Mouse (Mus musculus): ENCODE measurements around the gene Zfp385c.
"Not testable (repeated sequence)": the region's sequence is repeated elsewhere in the genome, so short reads cannot be mapped to it uniquely, and the experiment has no call there.

Gene Zfp385c

DNA sequence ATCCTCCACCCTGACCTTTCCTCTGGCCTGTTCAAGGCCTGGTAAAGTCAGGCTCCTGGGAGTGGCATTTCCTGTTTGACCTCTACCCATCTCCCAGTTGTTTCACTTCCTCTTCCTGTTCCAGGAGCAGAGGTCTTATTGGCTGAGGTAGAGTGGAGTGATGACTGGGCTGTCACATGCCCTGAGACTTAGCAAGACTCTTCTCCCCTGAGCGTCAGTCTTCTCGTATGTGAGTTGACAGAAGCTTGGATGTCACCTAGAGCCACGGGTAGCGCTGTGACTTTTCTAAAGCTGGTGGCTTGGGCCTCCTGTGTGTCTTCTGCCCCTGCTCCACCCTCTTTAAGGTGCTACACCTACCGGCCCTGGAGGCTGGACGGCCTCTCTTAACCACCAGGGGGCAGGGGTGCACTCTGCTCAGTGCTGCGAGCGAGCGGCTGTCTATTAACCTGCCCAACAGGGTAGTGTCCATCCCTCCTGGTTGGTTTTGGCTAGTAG, 65.5 kb downstream of the Zfp385c start:
- DNase-seq (ENCODE audit: low spot score in 2 of 2): peak; percentile 59 to 65

DNA sequence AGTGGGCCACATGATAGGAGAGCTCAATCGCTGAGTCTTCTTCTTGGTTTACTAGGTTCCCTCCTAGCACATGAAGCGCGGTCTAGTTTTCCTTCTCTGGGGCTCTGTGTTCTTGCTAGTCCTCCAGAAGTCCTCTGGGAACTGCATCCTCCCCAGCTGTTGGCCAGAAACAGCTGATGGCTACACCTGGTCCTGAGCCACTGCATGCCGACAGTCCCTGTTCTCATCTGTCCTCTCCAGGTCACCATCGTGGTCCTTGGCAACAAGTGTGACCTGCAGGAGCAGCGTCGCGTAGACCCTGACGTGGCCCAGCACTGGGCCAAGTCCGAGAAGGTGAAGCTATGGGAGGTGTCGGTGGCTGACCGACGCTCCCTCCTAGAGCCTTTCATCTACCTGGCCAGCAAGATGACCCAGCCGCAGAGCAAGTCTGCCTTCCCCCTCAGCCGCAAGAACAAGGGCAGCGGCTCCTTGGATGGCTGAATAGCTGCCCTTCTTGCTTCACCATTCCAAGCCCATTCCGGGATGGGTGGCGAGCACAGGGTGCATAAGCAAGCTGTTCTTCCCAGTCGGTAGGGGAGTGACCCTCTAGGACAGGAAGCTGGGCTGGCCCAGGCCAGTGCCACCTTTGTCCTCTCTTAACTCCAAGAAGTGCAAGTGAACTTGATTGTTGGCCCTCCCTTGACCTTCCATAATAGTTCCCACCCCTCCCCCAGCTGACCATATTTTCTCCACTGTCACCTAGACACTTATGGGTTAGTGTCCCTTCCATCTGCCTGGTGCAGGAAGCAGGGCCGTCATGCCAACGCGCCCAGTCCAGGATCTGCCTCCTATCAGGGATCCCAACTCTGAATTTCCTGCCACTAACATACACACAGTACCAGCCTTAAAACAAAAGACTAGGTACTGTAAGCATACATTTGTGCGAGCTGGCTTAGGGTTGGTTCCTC, 66.2 kb downstream of the Zfp385c start:
- DNase-seq (ENCODE audit: low spot score in 2 of 2): no peak

DNA sequence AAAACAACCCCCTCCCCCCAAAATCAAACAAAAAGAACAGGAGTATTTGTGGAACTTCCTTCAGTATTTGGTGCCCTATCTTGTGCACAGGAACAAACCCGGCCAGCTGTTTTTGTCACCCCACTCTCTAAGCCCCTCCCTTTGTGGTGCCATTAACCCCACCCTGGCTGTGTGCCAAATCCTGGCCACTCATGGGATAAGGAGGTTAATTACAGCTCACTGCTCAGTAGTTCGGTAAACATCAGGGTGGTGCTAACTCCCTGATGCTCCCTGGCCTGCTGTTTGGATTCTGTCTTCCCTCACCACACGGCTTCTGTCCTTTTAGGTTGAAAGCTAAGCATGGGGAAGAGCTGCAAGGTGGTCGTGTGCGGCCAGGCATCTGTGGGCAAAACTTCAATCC, 68.4 kb downstream of the Zfp385c start:
- no peak for DNase-seq (ENCODE audit: low spot score in 2 of 2)

DNA sequence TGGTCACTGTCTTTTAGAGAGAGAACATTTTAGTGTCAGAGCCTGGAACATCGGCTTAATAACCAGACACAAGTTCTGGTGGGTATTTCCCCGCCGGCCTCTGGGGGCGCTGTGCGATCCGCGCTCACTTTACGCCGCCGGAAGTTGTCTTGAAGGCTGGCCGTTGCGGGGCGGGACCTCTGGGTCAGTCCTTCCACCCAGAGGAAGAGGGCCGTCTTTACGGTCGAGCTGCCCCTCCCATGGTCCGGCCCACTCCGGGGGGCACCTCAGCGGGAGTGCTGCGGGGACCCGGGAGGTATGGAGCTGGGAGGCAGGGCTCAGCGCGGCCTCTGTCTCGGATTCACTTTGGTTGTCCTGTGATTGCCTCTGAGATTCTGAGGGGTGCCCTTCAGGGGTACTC, 69.5 kb downstream of the Zfp385c start:
- DNase-seq (ENCODE audit: low spot score in 2 of 2): peak; percentile 97

DNA sequence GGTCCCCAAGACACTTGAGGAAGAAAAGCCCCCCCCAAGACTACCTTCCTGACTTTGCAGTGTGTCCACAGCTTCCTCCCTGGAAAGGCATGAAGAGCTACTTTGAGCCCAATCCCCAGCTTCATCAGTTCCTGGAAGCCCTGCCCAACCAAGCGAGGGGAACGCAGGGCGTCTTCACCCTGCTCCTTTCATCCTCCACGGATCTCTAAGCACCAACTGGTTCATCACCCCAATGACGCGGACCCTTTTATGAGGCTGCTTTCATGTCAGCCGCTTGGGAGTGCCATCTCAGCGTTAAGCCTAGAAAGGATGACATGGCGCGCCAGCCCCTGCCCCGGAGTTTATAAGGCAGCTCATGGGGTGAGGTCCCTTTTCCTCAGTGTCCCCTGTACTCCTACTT, 72.3 kb downstream of the Zfp385c start, which contains the start of gene Dnajc7:
TSS of gene Dnajc7 (minus strand) at position 187 of the 400 bp plus-strand sequence.
- DNase-seq (ENCODE audit: low spot score in 2 of 2): no peak

DNA sequence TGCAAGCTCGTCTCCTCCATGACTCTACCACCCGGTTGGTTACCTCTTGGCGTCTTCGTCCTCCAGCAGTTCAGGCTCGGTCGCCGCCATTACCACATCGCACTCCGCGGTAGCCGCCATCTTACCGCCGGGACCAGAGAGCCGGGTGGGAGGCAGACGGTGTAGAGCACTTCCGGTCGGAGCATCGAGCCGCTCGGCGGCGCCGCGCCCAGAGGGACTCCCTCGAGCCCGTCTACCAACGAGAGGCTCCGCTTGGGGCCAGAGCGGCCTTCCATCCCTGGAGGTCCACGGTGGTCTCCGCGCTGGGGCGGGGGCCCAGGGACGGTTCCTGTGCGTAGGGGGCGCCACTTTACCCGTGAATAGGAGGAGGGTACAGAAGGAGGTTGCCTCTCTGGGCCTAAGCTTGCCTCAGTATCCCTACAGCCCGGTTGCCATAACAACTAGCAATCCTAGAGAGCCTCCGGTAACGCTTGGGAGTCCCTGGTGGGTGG, 72.7 kb downstream of the Zfp385c start:
- DNase-seq (ENCODE audit: low spot score in 2 of 2): peak; percentile 98

DNA sequence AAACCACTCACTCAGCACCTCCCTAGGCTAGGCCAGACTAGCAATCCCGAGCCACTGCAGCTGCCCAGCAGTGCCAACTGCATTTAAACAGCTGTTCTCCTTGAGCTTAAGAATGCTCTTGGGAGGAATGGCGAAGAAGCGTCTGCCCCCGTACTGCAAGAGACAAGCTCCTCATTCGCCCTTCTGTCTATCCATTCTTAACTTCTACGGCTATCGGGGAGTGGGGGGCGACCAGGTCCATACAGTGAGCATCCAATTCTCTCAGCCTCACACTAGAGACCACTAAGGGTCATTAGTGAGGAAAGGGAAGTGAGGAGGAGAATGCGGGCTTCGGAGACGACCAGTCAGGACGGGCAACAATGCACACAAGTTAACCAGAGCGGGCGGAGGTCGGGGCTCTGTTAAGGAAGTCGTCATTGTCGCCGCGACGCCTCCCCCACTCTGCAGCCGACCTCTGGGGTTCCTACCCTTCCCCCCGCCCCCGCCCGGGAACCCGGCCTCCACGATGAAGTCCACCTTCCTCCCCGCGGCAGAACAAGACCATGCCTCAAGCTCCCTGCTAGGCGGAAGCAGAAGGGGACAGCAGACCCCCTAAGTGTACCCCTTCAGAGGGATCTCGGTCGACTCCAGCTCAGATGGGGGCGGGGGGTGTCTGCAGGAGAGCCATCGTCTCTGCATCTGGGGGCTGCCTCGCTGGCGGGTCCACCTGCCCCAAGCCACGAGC, 73.3 kb downstream of the Zfp385c start, which contains the start of gene Nkiras2:
TSS of gene Nkiras2 (plus strand) at position 484 of the 724 bp plus-strand sequence.
- no peak for DNase-seq (ENCODE audit: low spot score in 2 of 2)

DNA sequence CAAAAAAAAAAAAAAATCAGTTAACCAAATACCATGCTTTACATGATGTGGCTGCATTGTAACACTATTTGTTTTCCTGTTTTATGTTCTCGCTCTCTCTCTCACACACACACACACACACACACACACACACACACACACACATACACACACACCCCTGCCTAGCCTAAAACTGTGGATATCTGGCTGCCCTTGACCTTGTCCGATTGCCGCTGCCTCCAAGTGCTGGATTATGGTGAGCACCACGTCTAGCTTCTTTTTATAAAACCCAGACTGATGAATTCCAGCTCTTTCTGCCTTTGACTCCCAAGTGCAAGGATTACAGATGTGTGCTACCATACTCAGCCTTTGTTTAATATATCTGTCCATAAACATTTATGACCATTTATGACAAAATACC, 74.8 kb downstream of the Zfp385c start:
- DNase-seq (ENCODE audit: low spot score in 2 of 2): no peak

DNA sequence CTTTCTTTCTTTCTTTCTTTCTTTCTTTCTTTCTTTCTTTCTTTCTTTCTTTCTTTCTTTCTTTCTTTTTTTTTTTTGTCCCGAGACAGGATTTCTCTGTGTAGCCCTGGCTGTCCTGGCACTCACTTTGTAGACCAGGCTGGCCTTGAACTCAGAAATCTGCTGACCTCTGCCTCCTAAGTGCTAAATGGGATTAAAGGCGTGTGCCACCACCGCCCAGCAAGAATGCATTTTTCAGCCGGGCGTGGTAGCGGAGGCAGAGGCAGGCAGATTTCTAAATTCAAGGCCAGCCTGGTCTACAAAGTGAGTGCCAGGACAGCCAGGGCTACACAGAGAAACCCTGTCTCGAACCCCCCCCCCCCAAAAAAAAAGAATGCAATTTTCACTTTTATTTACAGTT, 75.4 kb downstream of the Zfp385c start:
- DNase-seq (ENCODE audit: low spot score in 2 of 2): not testable (repeated sequence)

DNA sequence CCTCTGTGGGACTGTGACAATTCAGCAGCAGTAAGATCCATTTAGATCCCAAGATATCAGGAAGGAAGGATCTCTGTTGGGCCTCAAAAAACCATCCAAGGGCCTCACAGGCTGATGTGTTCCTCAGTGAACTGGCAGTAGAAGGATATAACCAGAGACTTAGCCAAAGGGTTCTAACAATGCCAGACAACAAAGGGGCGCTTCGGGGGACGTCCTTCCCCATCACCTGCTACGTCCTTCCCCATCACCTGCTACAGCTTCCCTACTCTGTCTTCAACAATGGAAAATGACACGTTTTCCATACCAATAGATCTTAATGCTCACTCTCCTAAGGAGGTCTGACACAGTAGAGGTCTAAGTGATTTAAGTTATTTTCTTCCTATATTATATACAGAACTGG, 75.9 kb downstream of the Zfp385c start:
- DNase-seq (ENCODE audit: low spot score in 2 of 2): no peak

DNA sequence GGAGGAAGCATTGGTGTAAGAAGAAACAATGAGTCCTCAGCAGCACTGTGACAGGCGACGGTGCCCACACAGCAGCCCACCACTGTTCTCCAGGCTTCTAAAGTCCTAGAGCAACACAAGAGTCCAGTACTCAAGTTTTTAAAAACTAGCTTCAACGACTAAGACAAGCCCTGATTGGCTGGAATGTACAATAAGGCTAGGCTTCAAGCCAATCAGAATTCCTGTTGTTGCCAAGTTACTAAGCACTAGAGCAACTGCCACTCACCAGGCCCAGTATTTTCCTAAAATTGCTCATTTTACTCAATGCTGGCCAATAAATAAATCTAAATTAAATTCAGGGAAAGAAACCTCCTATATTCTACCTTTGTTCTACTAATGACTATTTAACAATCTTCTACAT, 79.0 kb downstream of the Zfp385c start:
- DNase-seq (ENCODE audit: low spot score in 2 of 2): no peak

DNA sequence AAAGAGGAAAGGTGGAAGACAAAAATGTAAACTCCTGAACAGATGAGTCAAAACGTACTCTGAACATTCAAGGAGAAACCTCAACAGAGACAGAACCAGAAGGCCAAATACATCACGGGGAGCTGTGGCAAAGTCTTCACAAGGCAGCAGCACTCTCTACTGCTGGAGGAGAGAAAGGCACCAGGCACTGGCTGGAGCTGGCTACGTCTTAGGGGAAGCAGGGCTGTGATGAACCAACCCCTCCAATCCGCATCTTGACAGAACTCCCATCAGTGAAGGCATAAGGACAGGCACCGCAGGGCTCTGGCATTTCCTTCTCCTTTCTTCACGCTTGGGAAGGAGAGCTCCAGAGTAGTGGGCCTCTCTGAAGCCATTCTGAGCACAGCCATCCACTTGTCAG, 80.6 kb downstream of the Zfp385c start:
- no peak for DNase-seq (ENCODE audit: low spot score in 2 of 2)

DNA sequence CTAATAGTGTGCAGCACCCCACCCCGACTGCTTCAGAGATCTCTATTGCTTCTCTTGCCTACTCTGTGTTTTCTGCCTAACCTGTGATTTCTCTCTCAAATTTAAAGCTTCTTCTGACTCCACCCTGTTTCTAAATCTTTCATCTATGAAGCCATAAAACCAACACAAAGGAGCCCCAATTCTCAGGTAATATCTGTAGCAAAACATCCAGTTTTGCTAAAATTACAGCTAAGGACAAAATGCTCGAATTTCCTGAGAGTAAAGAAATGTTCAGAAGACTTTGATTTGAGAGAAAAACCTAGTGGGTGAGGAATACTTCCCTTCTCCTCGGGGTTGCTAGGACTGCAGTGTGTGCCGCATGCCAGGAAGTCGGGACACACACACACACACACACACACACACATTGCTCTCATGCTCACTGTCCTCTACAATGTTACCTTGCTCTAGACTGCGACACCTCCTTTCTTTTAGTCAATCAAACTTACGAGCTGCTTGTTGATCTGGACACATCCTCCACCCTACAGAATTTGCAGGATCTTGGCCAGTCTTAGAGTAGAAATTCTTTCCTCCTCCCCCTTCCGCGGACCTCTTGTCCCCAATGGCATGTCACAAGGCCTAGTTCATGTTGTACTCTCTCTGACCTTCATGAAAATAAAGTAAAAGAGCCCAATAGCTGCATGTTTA, 82.1 kb downstream of the Zfp385c start:
- DNase-seq (ENCODE audit: low spot score in 2 of 2): no peak

DNA sequence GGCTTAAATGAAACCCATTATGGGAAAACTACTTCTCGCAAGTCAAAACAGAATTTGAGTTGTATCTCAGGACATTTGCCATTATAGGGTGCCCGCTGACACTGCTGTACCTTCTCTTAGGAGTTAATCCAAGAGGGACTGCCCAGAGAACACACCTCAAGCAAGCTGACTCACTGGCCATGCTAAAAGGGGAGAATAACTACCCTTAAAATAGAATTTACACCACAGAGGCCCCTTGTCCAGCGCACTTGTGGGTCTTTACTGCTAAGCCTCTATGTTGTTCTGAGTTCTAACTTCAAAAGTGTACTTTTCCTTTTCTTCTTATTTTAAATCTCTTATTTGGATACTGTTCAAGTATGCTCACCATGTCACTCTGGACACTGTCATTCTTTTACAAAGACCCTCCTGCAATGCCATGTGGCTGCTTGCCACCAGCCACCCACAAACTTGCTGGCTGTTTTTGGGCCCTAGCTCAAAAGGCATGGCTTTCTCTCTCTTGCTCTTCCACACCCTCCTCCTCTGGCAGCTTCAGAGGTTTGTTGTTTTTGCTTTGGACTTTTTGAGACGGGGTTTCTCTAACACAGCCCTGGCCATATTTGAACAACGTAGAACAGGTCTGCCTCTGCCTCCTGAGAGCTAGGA, 82.8 kb downstream of the Zfp385c start:
- no peak for DNase-seq (ENCODE audit: low spot score in 2 of 2)

DNA sequence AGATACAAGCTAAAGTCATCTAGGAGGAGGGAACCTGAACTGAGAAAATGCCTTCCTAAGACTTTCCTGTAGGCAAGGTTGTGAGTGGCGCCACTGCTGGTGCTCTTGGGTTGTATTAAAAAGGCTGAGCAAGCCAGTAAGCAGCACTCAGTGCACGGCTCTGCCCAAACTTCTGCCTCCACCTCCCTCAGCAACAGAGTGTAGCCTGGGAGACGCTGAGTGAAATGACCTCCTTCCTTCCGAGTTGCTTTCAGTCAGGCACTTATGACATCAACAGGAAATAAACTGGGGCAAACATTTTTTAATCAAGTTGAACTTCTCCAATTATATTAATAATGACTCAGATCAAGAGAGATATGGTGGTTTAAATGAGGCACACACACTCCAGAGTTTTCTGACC, 83.5 kb downstream of the Zfp385c start:
- DNase-seq (ENCODE audit: low spot score in 2 of 2): no peak

DNA sequence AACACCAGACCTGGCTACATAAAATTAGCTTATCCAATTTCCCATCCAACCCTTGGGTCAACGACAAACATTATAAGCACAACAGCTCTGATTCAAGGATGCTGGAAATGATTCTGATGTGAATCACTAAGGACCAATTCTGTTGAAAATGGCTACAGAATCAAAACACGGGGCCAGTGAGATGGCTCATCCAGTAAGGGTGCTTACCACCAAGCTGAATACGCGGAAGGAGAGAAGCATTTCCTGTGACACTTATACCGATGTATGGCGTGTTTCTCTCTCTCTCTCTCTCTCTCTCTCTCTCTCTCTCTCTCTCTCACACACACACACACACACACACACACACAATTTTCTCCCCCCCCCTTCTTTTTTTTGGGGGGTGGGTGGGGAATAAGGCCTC, 85.1 kb downstream of the Zfp385c start:
- no peak for DNase-seq (ENCODE audit: low spot score in 2 of 2)

DNA sequence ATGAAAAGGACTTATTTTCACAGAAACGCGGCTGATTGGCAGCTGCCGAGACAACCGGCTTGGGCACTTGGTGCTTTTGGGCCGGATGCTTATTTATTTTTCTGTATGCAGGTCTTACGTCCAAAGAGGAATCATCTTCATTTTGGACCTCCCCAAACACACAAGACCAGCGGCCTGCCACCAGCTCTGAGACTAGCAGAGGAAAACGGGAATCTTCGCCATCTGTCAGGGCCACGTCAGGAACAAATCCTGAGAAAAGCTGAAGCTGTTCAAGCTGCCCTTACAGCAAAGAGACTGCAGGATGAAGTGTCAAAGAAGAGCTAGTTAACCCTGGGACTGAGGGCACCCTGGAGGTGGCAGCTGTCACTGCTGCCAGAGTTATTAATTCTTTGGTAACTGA, 86.8 kb downstream of the Zfp385c start:
- DNase-seq (ENCODE audit: low spot score in 2 of 2): no peak

DNA sequence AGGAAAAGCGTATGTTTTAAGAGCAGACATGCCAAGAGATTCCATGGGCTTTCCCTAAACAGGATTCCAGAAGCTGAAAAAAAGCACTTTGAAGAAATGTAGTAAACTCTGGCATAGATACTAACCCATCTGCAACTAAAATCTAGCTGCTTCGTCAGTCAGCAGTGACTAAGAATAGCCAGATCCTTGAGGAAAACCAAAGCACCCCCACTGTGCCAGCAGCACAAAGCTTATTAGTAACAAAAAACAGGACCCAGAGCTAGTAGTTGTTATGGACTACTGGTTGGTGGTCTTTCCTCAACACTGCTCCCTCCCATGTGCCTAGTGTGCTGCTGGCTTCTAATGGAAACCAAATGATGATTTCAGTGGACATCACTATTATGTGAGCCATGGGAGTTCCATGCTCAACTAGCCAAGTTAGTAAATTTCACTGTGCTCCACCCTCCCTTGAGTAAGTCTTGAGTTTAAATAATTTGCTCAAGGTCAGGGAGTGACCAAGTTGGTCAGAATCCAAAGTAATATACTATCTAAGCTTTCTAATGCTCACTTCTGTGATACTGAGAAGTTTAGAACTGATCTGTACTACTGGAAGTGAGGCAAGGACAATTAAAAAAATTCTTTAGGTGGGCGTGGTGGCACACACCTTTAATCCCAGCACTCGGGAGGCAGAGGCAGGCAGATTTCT, 87.8 kb downstream of the Zfp385c start:
- DNase-seq (ENCODE audit: low spot score in 2 of 2): no peak

DNA sequence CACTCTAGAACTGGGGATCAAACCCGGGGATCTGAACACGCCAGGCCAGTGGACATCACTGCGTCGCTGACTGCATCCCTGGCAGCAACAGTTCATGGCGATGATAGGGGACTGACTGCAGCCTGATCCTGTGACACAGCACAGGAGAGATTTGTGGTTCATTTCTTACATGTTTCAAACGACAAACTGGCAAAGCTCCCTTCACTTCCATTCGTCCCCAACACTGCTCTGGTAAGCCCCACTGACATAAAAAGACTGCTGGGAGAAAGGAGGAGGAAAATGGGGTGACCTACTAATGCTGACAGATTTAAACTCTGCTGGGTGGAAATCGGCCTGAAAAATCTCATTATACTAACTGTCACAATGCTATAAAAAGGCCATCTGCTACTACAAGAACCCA, 88.4 kb downstream of the Zfp385c start:
- DNase-seq (ENCODE audit: low spot score in 2 of 2): no peak

DNA sequence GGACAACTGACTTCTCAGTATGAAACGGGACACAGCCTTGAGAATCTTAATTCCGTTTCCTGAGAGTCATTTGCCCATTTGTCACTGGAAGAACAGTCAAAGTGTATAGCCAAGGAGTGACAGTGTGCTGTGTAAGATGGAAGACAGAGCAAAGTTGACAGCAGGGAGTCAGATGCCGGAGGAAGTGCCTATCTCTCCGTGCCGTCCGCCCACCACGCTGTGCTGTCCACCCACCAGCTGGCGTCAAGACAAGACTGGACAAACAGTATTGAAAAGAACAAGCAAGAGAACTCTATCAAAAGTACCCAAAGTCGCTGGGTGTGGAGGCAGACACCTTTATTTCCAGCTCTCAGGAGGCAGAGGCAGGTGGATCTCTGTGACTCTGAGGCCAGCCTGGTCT, 89.1 kb downstream of the Zfp385c start:
- DNase-seq (ENCODE audit: low spot score in 2 of 2): no peak

DNA sequence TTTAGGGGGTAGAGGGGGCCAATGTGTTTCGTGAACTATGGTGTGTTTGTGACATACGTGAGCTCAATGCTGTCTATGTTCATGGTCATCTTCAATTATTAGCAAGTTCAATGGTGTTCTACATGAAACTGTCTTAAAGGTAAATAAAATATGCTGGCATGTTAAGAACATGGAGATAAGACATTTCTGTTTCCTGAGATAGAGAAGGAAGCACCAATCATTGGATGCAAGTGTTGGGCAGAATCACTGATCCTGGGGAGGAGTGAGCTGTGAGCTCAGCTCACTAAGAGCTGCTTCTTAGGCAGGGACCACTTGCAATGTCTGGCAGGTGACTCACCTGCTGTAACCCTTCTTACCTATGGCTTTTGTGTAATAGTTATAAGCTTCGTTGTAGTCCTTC, 90.9 kb downstream of the Zfp385c start:
- no peak for DNase-seq (ENCODE audit: low spot score in 2 of 2)
